Mouse (Mus musculus): ENCODE data around the gene Ccr10. TPM values are rescaled to one million over a fixed set of nuclear protein-coding genes. Genes with fewer than 3 reads are reported as not detected.
"Not testable (repeated sequence)": the region's sequence is repeated elsewhere in the genome, so short reads cannot be mapped to it uniquely, and the experiment has no call there.

Gene Ccr10
- polyA plus RNA-seq, 1 experiment: 0.05 TPM

GRCm38 (mm10) chr11:101127075-101127474 lies 48.2 kb downstream of the Ccr10 start:
- Histone ChIP-seq H3K36me3 (ENCODE audit: control insufficient read depth, insufficient read depth, low read length) (no peaks in the 10 kb centered on the region), H3K4me3 (ENCODE audit: control insufficient read depth, low read depth, low read length) (no peak overlapping the region), H3K4me1 (ENCODE audit: control insufficient read depth, insufficient read depth, low read length) (no peaks in the 10 kb centered on the region), H3K27me3 (ENCODE audit: control insufficient read depth, insufficient read depth, low read length) (no peaks in the 10 kb centered on the region), H3K27ac (ENCODE audit: control insufficient read depth, insufficient read depth, low read depth, low read length) (no peak overlapping the region)
- TF ChIP-seq CTCF (IDR thresholded peaks at IDR 0.05; ENCODE audit: control insufficient read depth, insufficient read depth, insufficient replicate concordance, low read depth, low read length) (peak; percentile 8; the same call in 1 of the 2 replicates), POLR2A (IDR thresholded peaks at IDR 0.05; ENCODE audit: control insufficient read depth, low read depth, low read length) (no peak)

DNA sequence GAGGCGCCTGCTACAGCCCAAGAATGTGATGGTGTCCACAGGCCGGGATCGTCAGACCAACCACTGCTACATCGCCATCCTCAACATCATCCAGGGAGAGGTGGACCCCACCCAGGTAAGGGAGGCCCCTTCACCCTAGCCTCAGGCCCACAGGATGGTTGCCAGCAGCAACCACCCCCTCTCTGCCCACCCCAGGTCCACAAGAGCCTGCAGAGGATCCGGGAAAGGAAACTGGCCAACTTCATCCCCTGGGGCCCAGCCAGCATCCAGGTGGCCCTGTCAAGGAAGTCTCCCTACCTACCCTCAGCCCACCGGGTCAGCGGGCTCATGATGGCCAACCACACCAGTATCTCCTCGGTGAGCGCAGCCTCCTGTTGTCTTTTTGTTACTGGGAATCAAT lies 50.2 kb downstream of the Ccr10 start:
- not testable (repeated sequence) for H3K36me3 ChIP-seq (ENCODE audit: control insufficient read depth, insufficient read depth, low read length); H3K4me3 ChIP-seq (ENCODE audit: control insufficient read depth, low read depth, low read length); H3K27me3 ChIP-seq (ENCODE audit: control insufficient read depth, insufficient read depth, low read length)

GRCm38 (mm10) chr11:101124494-101124893 lies 50.7 kb downstream of the Ccr10 start:
- H3K4me1 ChIP-seq (ENCODE audit: control insufficient read depth, insufficient read depth, low read length); H3K27me3 ChIP-seq (ENCODE audit: control insufficient read depth, insufficient read depth, low read length); H3K27ac ChIP-seq (ENCODE audit: control insufficient read depth, insufficient read depth, low read depth, low read length); H3K4me3 ChIP-seq (ENCODE audit: control insufficient read depth, low read depth, low read length); H3K36me3 ChIP-seq (ENCODE audit: control insufficient read depth, insufficient read depth, low read length): not testable (repeated sequence)

More for the DNA sequence above, 50.2 kb downstream of the Ccr10 start:
- H3K27ac ChIP-seq (ENCODE audit: control insufficient read depth, insufficient read depth, low read depth, low read length); H3K4me1 ChIP-seq (ENCODE audit: control insufficient read depth, insufficient read depth, low read length): not testable (repeated sequence)

Other genes starting within 250 kb of the Ccr10 start
- 25.0 and 30.2 TPM in 2 replicates for gene Stat3, start 235.9 kb downstream of the Ccr10 start, polyA plus RNA-seq (2012; rRNA removed)
- 5.1 and 6.1 TPM in 2 replicates for gene Cavin1, start 204.6 kb downstream of the Ccr10 start, polyA plus RNA-seq (2012; rRNA removed)
- gene Atp6v0a1, start 166.0 kb downstream of the Ccr10 start, polyA plus RNA-seq (2012; rRNA removed): 18.1 and 23.7 TPM in 2 replicates
- gene Naglu, start 105.4 kb downstream of the Ccr10 start, polyA plus RNA-seq (2012; rRNA removed): 46.2 and 46.3 TPM in 2 replicates
- 0.66 and 0.88 TPM in 2 replicates for gene Hsd17b1, start 97.0 kb downstream of the Ccr10 start, polyA plus RNA-seq (2012; rRNA removed)
- 21.0 and 21.7 TPM in 2 replicates for gene Coasy, start 92.9 kb downstream of the Ccr10 start, polyA plus RNA-seq (2012; rRNA removed)
- 6.4 and 6.7 TPM in 2 replicates for gene Mlx, start 88.2 kb downstream of the Ccr10 start, polyA plus RNA-seq (2012; rRNA removed)
- gene Psmc3ip, start 80.0 kb downstream of the Ccr10 start, polyA plus RNA-seq (2012; rRNA removed): 77.6 and 77.9 TPM in 2 replicates
- 51.5 and 53.8 TPM in 2 replicates for gene Retreg3, start 55.5 kb downstream of the Ccr10 start, polyA plus RNA-seq (2012; rRNA removed)
- 22.4 and 27.3 TPM in 2 replicates for gene Tubg1, start 55.5 kb downstream of the Ccr10 start, polyA plus RNA-seq (2012; rRNA removed)
- gene Tubg2, start 19.5 kb downstream of the Ccr10 start, polyA plus RNA-seq (2012; rRNA removed): 1.6 and 1.9 TPM in 2 replicates
- 0.40 and 0.44 TPM in 2 replicates for gene Cntnap1, start 4.9 kb downstream of the Ccr10 start, polyA plus RNA-seq (2012; rRNA removed)
- gene Plekhh3, start 4.1 kb downstream of the Ccr10 start, polyA plus RNA-seq (2012; rRNA removed): 2.6 and 4.1 TPM in 2 replicates
- gene Ezh1, start 51.0 kb upstream of the Ccr10 start, polyA plus RNA-seq (2012; rRNA removed): 14.3 and 14.5 TPM in 2 replicates
- gene Ramp2, start 70.6 kb upstream of the Ccr10 start, polyA plus RNA-seq (2012; rRNA removed): 5.6 and 5.8 TPM in 2 replicates
- gene Vps25, start 78.3 kb upstream of the Ccr10 start, polyA plus RNA-seq (2012; rRNA removed): 26.1 and 26.2 TPM in 2 replicates
- gene Wnk4, start 85.1 kb upstream of the Ccr10 start, polyA plus RNA-seq (2012; rRNA removed): 10.8 and 12.3 TPM in 2 replicates
- gene Cntd1, start 103.6 kb upstream of the Ccr10 start, polyA plus RNA-seq (2012; rRNA removed): 37.1 and 54.6 TPM in 2 replicates
- gene Coa3, start 103.7 kb upstream of the Ccr10 start, polyA plus RNA-seq (2012; rRNA removed): 46.6 and 62.4 TPM in 2 replicates
- 111 and 116 TPM in 2 replicates for gene Becn1, start 126.8 kb upstream of the Ccr10 start, polyA plus RNA-seq (2012; rRNA removed)
- 59.1 and 74.5 TPM in 2 replicates for gene Psme3, start 140.8 kb upstream of the Ccr10 start, polyA plus RNA-seq (2012; rRNA removed)
- gene Aoc2, start 149.6 kb upstream of the Ccr10 start, polyA plus RNA-seq (2012; rRNA removed): 4.7 TPM in 2 replicates
- 4.2 and 4.4 TPM in 2 replicates for gene Aoc3, start 155.2 kb upstream of the Ccr10 start, polyA plus RNA-seq (2012; rRNA removed)
- gene G6pc, start 192.1 kb upstream of the Ccr10 start, polyA plus RNA-seq (2012; rRNA removed): not detected in 2 replicates
- gene Aarsd1, start 242.2 kb upstream of the Ccr10 start, polyA plus RNA-seq (2012; rRNA removed): 17.9 and 18.7 TPM in 2 replicates
- gene Gm27029, start 249.4 kb upstream of the Ccr10 start, polyA plus RNA-seq (2012; rRNA removed): 0.14 and 0.38 TPM in 2 replicates
- 8.9 and 9.4 TPM in 2 replicates for gene Rundc1, start 249.6 kb upstream of the Ccr10 start, polyA plus RNA-seq (2012; rRNA removed)
- 34.6 and 39.1 TPM in 2 replicates for gene Ptges3l, start 249.9 kb upstream of the Ccr10 start, polyA plus RNA-seq (2012; rRNA removed)

Measured in testis, adult 2 months (tissue).